Mouse (Mus musculus) ES-E14 (cell line): ENCODE data around the gene Reep3. TPM values are rescaled to one million over a fixed set of nuclear protein-coding genes. Genes with fewer than 3 reads are reported as not detected.

Source experiments
- DNase-seq: peaks from one replicate; pipeline ENCODE4 v3.0.0-alpha.2; 2013; ENCODE audit warnings: low read depth, low spot score
- H3K27ac ChIP-seq: 2 replicates; pipeline ENCODE4 v1.5.1; 2012; ENCODE audit warnings: low read depth, mild to moderate bottlenecking, low read length, moderate library complexity, mixed read lengths; ENCODE audit not compliant: poor library complexity, insufficient read depth, severe bottlenecking
- H3K36me3 ChIP-seq: 2 replicates; pipeline ENCODE4 v1.6.1; 2012; ENCODE audit warnings: mild to moderate bottlenecking, low read length, moderate library complexity, mixed read lengths; ENCODE audit not compliant: control insufficient read depth, poor library complexity, insufficient read depth, severe bottlenecking
- H3K4me1 ChIP-seq, 2 experiments: fragments of 150-350 bp in 1 of 2; sonication (generic) in 1 of 2; 2 replicates each; pipeline ENCODE4 v1.6.1; 2012; ENCODE audit warnings: low read length in 2 of 2, mild to moderate bottlenecking in 1 of 2, mixed read lengths in 1 of 2; ENCODE audit not compliant: control insufficient read depth in 2 of 2, insufficient read depth in 2 of 2, poor library complexity in 1 of 2
- H3K4me3 ChIP-seq, 2 experiments: fragments of 150-350 bp in 1 of 2; sonication (generic) in 1 of 2; 2 replicates each; pipeline ENCODE4 v1.5.1; 2012; ENCODE audit warnings: low read length in 2 of 2, low read depth in 1 of 2, mild to moderate bottlenecking in 1 of 2, mixed read lengths in 1 of 2; ENCODE audit not compliant: insufficient read depth in 1 of 2, poor library complexity in 1 of 2, severe bottlenecking in 1 of 2
- H3K9ac ChIP-seq: 2 replicates; pipeline ENCODE4 v1.6.1; 2012; ENCODE audit warnings: low read depth, mild to moderate bottlenecking, low read length, mixed read lengths; ENCODE audit not compliant: poor library complexity, insufficient read depth, severe bottlenecking
- H3K9me3 ChIP-seq: fragments of 150-350 bp; sonication (generic); 2 replicates; pipeline ENCODE4 v1.6.1; 2012; ENCODE audit warnings: low read depth, mild to moderate bottlenecking, low read length; ENCODE audit not compliant: control insufficient read depth, insufficient read depth
- CHD2 ChIP-seq: IDR thresholded peaks from 2 replicates; pipeline ENCODE4 v1.6.1; 2014; ENCODE audit warnings: mild to moderate bottlenecking, low read depth, low read length, inconsistent platforms
- HCFC1 ChIP-seq: IDR thresholded peaks from 2 replicates; pipeline ENCODE4 v1.6.1; 2012; ENCODE audit warnings: low read length, inconsistent platforms, borderline replicate concordance; ENCODE audit not compliant: insufficient read depth
- MAFK ChIP-seq: IDR thresholded peaks from 2 replicates; pipeline ENCODE4 v1.6.1; 2014; ENCODE audit warnings: mild to moderate bottlenecking, low read depth, low read length, inconsistent platforms; ENCODE audit not compliant: insufficient read depth
- ZC3H11A ChIP-seq: IDR thresholded peaks from 2 replicates; pipeline ENCODE4 v1.6.1; 2012; ENCODE audit warnings: low read depth, mild to moderate bottlenecking, inconsistent platforms, low read length, borderline replicate concordance
- ZNF384 ChIP-seq: IDR thresholded peaks from 2 replicates; pipeline ENCODE4 v1.6.1; 2012; ENCODE audit warnings: low read depth, low read length, inconsistent platforms
- in situ Hi-C, 2 experiments: fragments of 600-800 bp; cut with MboI; formaldehyde crosslinking; loops; one replicate each; pipeline ENCODE4 v1.15.1; 2025; ENCODE audit warnings: low sequenced_read_pairs in 2 of 2, inconsistent platforms in 1 of 2; ENCODE audit not compliant: unreplicated experiment in 2 of 2
- total RNA-seq: library from RNA; depleted of rRNA; stranded (reverse); fragments of 300-350 nt; gene quantifications from 2 replicates; pipeline ENCODE4 v1.2.3, GENCODE M21; 2012

The Reep3 gene
- total RNA-seq, 1 experiment, result 18.2 TPM

DNA sequence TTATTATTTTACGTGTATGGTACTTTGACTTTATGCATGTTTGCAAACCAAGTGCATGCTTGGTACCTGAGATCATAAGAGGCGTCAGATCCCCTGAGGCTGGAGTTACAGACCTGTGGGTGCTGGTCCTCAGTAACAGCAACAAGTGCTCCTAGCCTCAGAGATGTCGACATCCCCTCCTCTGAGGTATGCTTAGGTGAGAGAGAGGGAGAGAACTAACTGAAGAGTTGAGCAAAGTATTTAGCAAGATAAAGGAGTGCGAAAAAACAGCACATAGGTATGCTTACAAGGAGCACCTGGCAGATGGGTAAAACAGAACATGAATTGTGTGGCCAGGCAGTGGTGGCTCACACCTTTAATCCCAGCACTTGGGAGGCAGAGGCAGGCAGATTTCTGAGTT, 6.1 kb downstream of the Reep3 start:
- no peak overlapping the region for H3K27ac ChIP-seq
- in situ Hi-C loops, result loop anchor here (25.0 kb wide), 1 partner anchor 178 kb away; no protein-coding TSS in a partner anchor
- no peaks in the 10 kb centered on the region for H3K36me3 ChIP-seq
- DNase-seq, result no peak
- no peaks in the 10 kb centered on the region for H3K9me3 ChIP-seq
- no peak overlapping the region for H3K9ac ChIP-seq
- no peak overlapping the region for H3K4me3 ChIP-seq
- peaks cover 6 to 8% of the 10 kb centered on the region in 2 experiments for H3K4me1 ChIP-seq
- TF ChIP-seq HCFC1, result no peak
- no peak for TF ChIP-seq CHD2
- TF ChIP-seq ZC3H11A, result no peak
- TF ChIP-seq MAFK, result no peak
- no peak for TF ChIP-seq ZNF384

DNA sequence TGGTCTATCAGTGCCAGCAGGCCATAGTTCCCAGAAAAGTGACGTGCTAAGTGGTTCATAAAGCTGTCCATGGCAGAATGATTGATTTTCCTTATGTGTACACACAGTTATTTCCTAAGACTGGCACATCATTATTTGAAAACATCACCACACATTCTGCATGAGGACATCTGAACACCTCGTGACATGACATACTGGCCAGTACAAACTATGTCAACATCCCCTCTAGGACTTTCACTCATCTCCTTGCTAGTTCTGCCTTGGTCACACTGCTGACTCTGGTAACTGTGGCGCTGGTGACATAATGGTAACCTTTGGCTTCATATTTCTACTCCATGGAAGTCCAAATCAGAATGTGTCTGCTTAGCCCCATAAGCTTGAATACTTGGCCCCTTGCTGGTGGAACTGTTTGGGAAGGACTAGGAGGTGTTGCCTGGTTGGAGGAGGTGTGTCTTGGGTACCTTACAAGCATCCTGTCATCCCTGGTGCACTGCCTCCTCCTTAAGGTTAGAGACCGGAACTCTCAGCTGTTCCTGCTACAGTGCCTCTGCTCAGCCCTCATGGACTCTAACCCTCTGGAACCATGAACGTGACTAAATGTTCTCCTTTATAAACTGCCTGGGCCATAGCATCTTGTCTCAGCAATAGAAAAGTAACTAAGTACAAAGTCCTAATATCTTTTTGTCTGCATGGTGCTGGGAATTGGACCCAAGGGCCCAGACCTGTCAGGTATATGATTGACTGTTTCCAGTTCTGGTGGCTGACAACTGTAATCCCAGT, 9.1 kb downstream of the Reep3 start:
- Histone ChIP-seq H3K9ac (no peak overlapping the region), H3K36me3 (no peaks in the 10 kb centered on the region), H3K4me1 (peaks cover 4 to 16% of the 10 kb centered on the region in 2 experiments; a peak in 3 of 4 replicates), H3K9me3 (no peaks in the 10 kb centered on the region), H3K4me3 (no peak overlapping the region), H3K27ac (no peak overlapping the region)
- in situ Hi-C loops, result loop anchor here (25.0 kb wide), 1 partner anchor 175 kb away; no protein-coding TSS in a partner anchor
- no peak for DNase-seq
- TF ChIP-seq MAFK (no peak), HCFC1 (no peak), CHD2 (no peak), ZNF384 (no peak), ZC3H11A (no peak)

DNA sequence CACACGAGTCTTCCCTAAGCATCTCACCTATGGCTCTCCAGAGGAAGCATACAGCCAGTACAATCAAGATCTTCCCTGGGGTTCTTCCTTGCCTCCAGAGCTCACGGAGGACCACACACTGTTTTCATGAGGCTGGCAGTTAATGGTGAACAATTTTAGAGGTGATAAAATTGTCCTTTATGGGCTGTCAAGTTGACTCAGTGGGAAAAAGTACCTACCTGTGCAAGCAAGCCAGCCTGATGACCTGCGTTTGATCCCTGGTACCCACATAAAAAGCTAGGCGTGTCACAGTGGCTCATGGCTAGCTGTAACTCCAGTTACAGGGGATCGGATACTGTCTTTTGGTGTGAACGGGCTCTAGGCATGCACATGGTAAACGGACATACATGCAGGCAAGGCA, 10.8 kb downstream of the Reep3 start:
- no peak overlapping the region for H3K9ac ChIP-seq
- peaks cover 9 to 22% of the 10 kb centered on the region in 2 experiments for H3K4me1 ChIP-seq
- H3K9me3 ChIP-seq, result no peaks in the 10 kb centered on the region
- no peak for DNase-seq
- no peak overlapping the region for H3K27ac ChIP-seq
- in situ Hi-C loops, result loop anchor here (25.0 kb wide), 1 partner anchor 174 kb away; no protein-coding TSS in a partner anchor
- H3K36me3 ChIP-seq, result no peaks in the 10 kb centered on the region
- TF ChIP-seq ZNF384, result no peak
- no peak for TF ChIP-seq CHD2
- no peak for TF ChIP-seq HCFC1
- no peak for TF ChIP-seq MAFK
- TF ChIP-seq ZC3H11A, result no peak
- no peak overlapping the region for H3K4me3 ChIP-seq

DNA sequence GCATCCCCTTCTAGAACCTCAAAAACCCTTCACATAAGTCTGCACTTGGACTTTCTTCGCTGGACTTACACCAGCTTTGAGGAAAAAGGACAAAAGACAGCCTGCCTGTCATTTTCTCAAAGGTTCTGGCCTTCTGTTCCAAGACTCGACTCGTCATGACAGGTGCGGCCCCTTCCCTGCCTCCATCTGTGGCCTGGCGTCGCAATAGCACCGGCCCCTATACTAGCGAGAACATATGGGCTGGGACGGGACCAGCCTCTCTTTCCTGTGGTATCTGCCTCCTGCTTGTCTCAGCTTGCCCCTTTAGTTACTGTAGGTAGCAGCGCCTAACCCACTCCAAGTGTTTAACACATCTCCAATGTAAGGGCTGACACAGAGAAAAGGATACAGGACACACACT, 11.6 kb downstream of the Reep3 start:
- no peaks in the 10 kb centered on the region for H3K36me3 ChIP-seq
- no peaks in the 10 kb centered on the region for H3K9me3 ChIP-seq
- H3K9ac ChIP-seq, result no peak overlapping the region
- in situ Hi-C loops, result loop anchor here (25.0 kb wide), 1 partner anchor 173 kb away; no protein-coding TSS in a partner anchor
- H3K27ac ChIP-seq, result no peak overlapping the region
- peaks cover 9 to 23% of the 10 kb centered on the region in 2 experiments for H3K4me1 ChIP-seq
- TF ChIP-seq ZC3H11A, result no peak
- no peak for TF ChIP-seq CHD2
- no peak for TF ChIP-seq HCFC1
- TF ChIP-seq MAFK, result no peak
- no peak for TF ChIP-seq ZNF384
- DNase-seq, result no peak
- no peak overlapping the region for H3K4me3 ChIP-seq
